Mouse (Mus musculus) lung, adult 2 months (tissue): Measurements from ENCODE around the gene Scp2. TPM values are rescaled to one million over a fixed set of nuclear protein-coding genes. Genes with fewer than 3 reads are reported as not detected.
"Not testable (repeated sequence)": the region's sequence is repeated elsewhere in the genome, so short reads cannot be mapped to it uniquely, and the experiment has no call there.

Experiments used
- DNase-seq: peaks from one replicate; pipeline ENCODE4 v3.0.0; 2022
- H3K4me1 ChIP-seq: fragments of 200-500 bp; 2 replicates; pipeline ENCODE4 v1.6.1; 2011; ENCODE audit warnings: low read length; ENCODE audit not compliant: control insufficient read depth, insufficient read depth
- H3K4me3 ChIP-seq: fragments of 200-500 bp; replicated peaks from 2 replicates; pipeline ENCODE3; 2011; ENCODE audit warnings: low read depth, mild to moderate bottlenecking, control low read depth, low read length; ENCODE audit errors: extremely low read depth
- CTCF ChIP-seq: fragments of 200-500 bp; IDR thresholded peaks from 2 replicates; pipeline ENCODE4 v1.5.1; 2011; ENCODE audit warnings: mild to moderate bottlenecking, low read length, control low read depth; ENCODE audit not compliant: insufficient read depth
- POLR2A ChIP-seq: fragments of 200-500 bp; IDR thresholded peaks from 2 replicates; pipeline ENCODE4 v1.6.1; 2011; ENCODE audit warnings: low read depth, mild to moderate bottlenecking, control low read depth, low read length, borderline replicate concordance; ENCODE audit errors: extremely low read depth
- WGBS: fragments of 180-500 bp; shearing (Covaris S2); methylation state at CpG from one replicate; pipeline ENCODE4 v1.1.7; 2018; 5-methylcytosine and 5-hydroxymethylcytosine counted together
- polyA plus RNA-seq: library from polyadenylated mRNA; depleted of rRNA; stranded (reverse); fragments of >200 nt; gene quantifications from 2 replicates; pipeline ENCODE4 v1.2.3, GENCODE M21; 2012

Gene Scp2
- polyA plus RNA-seq, 1 experiment: 185 TPM

GRCm38 (mm10) chr4:108116466-108116865, 28.3 kb downstream of the Scp2 start:
- Histone ChIP-seq H3K4me3 (no peak overlapping the region), H3K4me1 (no peaks in the 10 kb centered on the region)
- TF ChIP-seq POLR2A (no peak), CTCF (no peak)
- DNase-seq: no peak
- 86% methylated on average over 2 of the region's 2 CpGs for WGBS

GRCm38 (mm10) chr4:108110706-108111105, 34.1 kb downstream of the Scp2 start:
- TF ChIP-seq POLR2A (no peak), CTCF (no peak)
- WGBS: 79% methylated on average over 2 of the region's 2 CpGs
- DNase-seq: no peak
- H3K4me1 ChIP-seq: no peaks in the 10 kb centered on the region
- H3K4me3 ChIP-seq: no peak overlapping the region

- Histone ChIP-seq H3K4me1 (no peaks in the 10 kb centered on the region), H3K4me3 (no peak overlapping the region)
- TF ChIP-seq CTCF (no peak), POLR2A (no peak)
- 88% methylated on average over 7 of the region's 7 CpGs for WGBS
- no peak for DNase-seq
Observed at GRCm38 (mm10) chr4:108109728-108110127, 35.1 kb downstream of the Scp2 start.

GRCm38 (mm10) chr4:108096345-108096744, 48.5 kb downstream of the Scp2 start, which contains the start of gene Podn:
TSS of gene Podn (minus strand) at chr4:108096445.
- Histone ChIP-seq H3K4me1 (no peaks in the 10 kb centered on the region), H3K4me3 (no peak within 1 kb of the TSS)
- DNase-seq: no peak
- WGBS: 84% methylated on average over 4 of the region's 4 CpGs
- no peak for TF ChIP-seq CTCF
- TF ChIP-seq POLR2A: no peak

- no peak for TF ChIP-seq POLR2A
- no peak for TF ChIP-seq CTCF
- 78% methylated on average over 6 of the region's 6 CpGs for WGBS
- Histone ChIP-seq H3K4me1 (no peaks in the 10 kb centered on the region), H3K4me3 (no peak overlapping the region)
- no peak for DNase-seq
Observed at GRCm38 (mm10) chr4:108092741-108093397, 51.9 kb downstream of the Scp2 start.

- no peak for DNase-seq
- peaks cover 2% of the 10 kb centered on the region for H3K4me1 ChIP-seq
- TF ChIP-seq CTCF: no peak
- no peak for TF ChIP-seq POLR2A
- 76% methylated on average over 2 of the region's 2 CpGs for WGBS
- H3K4me3 ChIP-seq: no peak overlapping the region
Observed at GRCm38 (mm10) chr4:108083993-108084392, 60.8 kb downstream of the Scp2 start.

- TF ChIP-seq CTCF (no peak), POLR2A (no peak)
- H3K4me3 ChIP-seq: no peak overlapping the region
- peaks cover 2% of the 10 kb centered on the region for H3K4me1 ChIP-seq
- DNase-seq: no peak
- WGBS: 82% methylated on average over 6 of the region's 6 CpGs
Observed at GRCm38 (mm10) chr4:108083032-108083735, 61.6 kb downstream of the Scp2 start.

GRCm38 (mm10) chr4:108082401-108082806, 62.4 kb downstream of the Scp2 start:
- no peak for TF ChIP-seq CTCF
- TF ChIP-seq POLR2A: no peak
- 96% methylated on average over 2 of the region's 2 CpGs for WGBS
- Histone ChIP-seq H3K4me3 (no peak overlapping the region), H3K4me1 (peaks cover 2% of the 10 kb centered on the region)
- DNase-seq: no peak

- TF ChIP-seq POLR2A (no peak), CTCF (no peak)
- Histone ChIP-seq H3K4me1 (peaks cover 2% of the 10 kb centered on the region), H3K4me3 (no peak overlapping the region)
- 85% methylated on average over 5 of the region's 5 CpGs for WGBS
- no peak for DNase-seq
Observed at GRCm38 (mm10) chr4:108080876-108081275, 63.9 kb downstream of the Scp2 start.

- peaks cover 2% of the 10 kb centered on the region for H3K4me1 ChIP-seq
- no peak overlapping the region for H3K4me3 ChIP-seq
- TF ChIP-seq POLR2A: no peak
- TF ChIP-seq CTCF: no peak
- no peak for DNase-seq
- WGBS: 43% methylated on average over 2 of the region's 2 CpGs
Observed at GRCm38 (mm10) chr4:108079762-108080161, 65.0 kb downstream of the Scp2 start.

GRCm38 (mm10) chr4:108079191-108079590, 65.6 kb downstream of the Scp2 start:
- H3K4me1 ChIP-seq, DNase-seq, H3K4me3 ChIP-seq: not testable (repeated sequence)
- 74% methylated on average over 15 of the region's 15 CpGs for WGBS
